Mouse (Mus musculus) T-helper 17 cell (primary cell): Measurements from ENCODE around the gene Dlg5.

ENCODE experiments used
- in situ Hi-C, 2 experiments: fragments of 300-600 bp; cut with MboI, MseI; formaldehyde crosslinking; loops; 1 replicate in 1 of 2; 2 replicates in 1 of 2; pipeline ENCODE4 v1.15.1; 2025; ENCODE audit warnings: high pct_unique_total_duplicates in 2 of 2

Gene Dlg5

DNA sequence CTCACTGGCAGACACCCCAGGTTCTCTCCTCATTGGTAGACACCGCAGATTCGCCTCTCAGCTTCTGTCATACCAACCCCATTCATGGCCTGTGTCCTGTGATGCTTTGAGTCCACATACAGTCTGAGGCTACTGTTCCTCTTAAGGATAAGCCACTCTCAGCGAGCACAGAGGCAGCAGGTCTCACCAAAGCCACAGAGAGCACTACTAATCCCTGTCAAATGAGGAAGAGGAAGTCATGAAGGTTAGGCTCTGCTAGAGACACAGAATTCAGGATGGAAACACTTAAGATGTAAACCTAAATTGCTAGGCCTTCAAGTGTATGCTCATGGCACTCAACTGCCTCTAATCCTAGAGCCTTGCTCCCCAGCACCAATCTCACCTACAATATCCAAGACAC lies 9.8 kb downstream of the Dlg5 start:
- in situ Hi-C loops: loop anchor here in 1 of 2 experiments (10.0 kb wide), 1 partner anchor 1479 kb away; no protein-coding TSS in a partner anchor

DNA sequence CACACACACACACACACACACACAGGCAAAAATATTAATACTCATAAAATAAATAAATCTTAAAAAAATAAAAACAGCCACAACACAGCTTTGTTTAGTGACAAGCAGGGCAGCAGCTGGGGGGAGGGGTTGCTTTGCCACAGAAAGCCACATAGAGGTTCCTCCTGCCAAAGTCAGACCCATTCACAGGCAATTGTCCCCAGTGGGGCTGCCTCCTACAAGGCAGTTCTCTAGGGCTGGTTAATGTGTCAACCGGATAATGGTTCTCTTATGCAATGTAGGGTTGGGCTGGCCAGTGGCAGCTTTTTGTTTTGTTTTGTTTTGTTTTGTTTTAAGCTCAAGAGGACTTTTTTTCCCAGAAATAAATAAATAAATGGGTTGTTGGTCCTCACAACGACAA lies 11.3 kb downstream of the Dlg5 start:
- in situ Hi-C loops: loop anchor here in 1 of 2 experiments (10.0 kb wide), 1 partner anchor 1480 kb away; no protein-coding TSS in a partner anchor

GRCm38 (mm10) chr14:24232641-24233633 lies 12.8 kb downstream of the Dlg5 start:
- in situ Hi-C loops: loop anchor here in 1 of 2 experiments (10.0 kb wide), 1 partner anchor 1482 kb away; no protein-coding TSS in a partner anchor

DNA sequence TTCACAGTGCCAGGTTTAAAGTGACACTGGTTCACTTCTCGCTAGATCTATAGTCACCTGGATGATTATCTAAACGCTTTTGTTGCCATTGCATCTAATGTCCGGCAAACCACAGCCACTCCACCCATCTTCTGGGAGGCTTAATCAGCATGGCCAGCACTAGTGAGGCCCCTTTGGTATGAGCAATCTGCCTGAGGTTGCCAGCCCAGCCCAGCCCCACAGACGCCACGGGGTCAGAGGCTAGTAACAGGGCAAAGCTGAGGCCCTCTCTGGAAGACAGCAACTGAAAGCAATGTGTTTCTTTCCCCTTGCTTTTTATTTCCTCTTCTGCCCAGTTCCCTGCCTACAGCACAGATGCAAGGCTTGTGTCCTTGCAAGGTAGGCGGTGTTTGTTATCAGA lies 17.2 kb downstream of the Dlg5 start:
- in situ Hi-C loops: no loop called here

DNA sequence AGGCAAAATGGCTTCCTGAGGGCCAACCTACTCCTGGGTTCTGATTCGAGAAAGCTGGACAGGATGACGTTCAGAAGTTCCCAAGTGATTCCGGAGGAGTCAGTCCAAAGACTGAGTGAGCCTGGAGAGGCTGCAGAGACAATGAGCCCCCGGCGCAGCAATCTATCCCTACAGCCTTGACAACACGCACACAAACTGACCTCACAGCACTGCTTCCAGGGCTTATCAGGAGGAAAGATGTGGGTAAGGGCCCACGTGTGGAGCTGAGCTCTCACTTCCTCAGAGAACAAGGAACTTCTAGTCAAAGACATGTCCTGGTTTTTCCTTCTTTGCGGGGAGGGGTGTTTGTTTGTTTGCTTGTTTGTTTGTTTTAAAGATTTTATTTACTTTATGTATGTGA lies 18.7 kb downstream of the Dlg5 start:
- in situ Hi-C loops: no loop called here

DNA sequence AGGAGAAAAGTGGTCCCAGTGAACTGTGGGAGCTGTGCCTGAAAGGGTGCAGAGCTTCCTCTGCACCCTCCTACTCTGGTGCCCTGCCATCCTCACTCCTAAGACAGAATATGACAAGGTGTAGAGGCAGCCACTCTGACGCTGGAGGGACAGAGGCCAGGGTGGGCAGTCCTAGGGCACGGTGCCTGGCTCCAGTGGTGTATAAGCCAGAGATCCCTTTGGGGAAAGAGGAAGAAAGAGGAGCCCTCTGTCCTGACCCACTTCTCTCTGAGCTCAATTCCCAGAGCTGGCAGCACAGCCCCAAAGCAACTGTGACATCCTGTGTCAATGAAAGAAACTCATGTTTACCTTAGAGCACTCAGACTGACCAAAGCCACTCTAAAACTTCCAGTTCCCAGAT lies 19.4 kb downstream of the Dlg5 start:
- in situ Hi-C loops: no loop called here

DNA sequence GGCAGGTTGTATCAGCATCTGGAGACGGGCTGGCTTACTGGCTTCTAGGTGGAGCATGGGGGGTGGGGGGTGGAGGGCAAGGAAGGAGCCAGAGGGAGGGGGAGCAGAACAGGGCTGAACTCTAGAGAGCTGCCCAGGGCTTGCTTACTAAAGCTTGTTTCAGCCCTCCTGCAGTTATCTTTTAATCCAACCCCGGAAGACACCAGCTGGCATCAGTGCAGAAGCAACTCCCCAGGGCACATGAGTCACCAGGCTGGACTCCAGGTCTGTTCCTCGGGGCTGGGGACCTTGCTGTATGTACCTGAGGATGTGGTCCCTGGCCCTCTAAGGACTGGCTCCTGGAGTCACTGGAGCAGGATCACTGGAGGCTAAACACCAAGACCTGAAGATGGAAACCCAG lies 23.0 kb downstream of the Dlg5 start:
- in situ Hi-C loops: no loop called here

GRCm38 (mm10) chr14:24222273-24222672 lies 23.4 kb downstream of the Dlg5 start:
- in situ Hi-C loops: no loop called here

- in situ Hi-C loops: loop anchor here in 1 of 2 experiments (10.0 kb wide), 1 partner anchor 1107 kb away; no protein-coding TSS in a partner anchor
Observed at GRCm38 (mm10) chr14:24217362-24217722, 28.4 kb downstream of the Dlg5 start.

DNA sequence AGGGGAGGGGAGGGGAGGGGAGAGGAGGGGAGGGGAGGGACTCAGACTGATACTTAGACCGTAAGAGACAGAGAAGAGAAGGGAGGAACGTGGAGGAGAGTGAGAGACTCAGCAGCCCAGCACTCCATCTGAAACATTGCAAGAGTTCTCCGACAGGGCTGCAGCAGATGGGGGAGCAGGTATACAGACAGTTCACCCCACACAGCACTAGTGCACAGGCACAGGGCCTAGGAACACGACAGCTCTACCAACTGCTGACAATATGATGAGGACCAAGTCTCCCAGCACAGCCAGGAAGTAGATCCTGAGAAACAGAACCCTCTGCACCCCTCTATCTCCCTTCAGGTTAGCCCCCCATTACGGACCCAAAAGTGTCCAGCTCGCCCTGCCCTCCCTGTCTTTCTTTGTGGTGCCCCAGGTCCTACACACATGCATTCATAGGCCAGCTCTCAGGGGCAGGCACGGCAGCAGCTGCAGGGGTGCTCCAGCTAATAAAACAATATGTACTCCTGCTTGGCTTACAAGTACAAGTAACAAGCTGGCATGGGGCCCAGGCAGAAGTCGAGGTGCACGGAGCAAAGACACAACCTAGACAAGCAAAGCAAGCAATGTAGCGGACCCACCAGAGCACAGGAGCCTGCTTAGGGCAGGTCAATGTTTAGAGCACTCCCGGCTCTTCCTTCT lies 28.9 kb downstream of the Dlg5 start:
- in situ Hi-C loops: loop anchor here in 1 of 2 experiments (10.0 kb wide), 1 partner anchor 1108 kb away; no protein-coding TSS in a partner anchor

DNA sequence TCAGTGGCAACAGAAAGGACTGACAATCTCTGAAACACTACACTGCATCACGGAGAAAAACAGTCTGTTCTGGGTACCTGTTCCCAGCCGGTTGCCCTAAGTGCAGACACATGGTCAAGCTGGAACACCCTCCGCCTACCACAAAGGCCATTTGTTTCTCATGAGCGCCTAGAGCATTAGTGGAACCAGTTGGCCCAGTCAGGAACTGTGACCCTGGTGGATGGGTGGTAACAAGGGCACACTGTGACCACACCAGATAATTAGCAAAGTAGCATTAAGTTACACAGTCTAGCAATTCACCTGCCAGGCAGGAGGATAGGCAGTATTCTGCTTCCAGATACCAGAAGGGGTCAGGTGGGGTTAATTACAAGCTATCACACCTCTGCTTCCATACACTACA lies 29.7 kb downstream of the Dlg5 start:
- in situ Hi-C loops: loop anchor here in 1 of 2 experiments (10.0 kb wide), 1 partner anchor 1109 kb away; no protein-coding TSS in a partner anchor

DNA sequence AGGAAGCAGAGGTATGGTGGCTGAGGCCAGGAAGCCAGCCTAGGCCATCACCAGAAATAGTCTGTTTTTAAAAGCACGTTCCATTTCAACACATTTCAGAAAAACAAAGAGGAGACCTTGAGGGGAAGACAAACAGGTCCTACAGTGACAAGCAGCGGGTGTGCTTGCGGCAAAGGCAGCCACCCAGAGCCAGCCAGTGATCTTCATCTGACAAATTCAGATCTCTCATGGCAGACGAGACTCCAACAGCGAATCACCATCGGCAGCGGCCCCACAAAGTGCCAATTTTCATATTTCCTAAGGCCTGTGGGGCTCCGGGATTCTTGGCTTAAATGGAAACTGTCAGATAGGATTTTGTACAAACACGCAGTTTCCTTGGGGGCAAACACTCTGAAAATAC lies 31.3 kb downstream of the Dlg5 start:
- in situ Hi-C loops: loop anchor here in 1 of 2 experiments (10.0 kb wide), 1 partner anchor 1110 kb away; no protein-coding TSS in a partner anchor

DNA sequence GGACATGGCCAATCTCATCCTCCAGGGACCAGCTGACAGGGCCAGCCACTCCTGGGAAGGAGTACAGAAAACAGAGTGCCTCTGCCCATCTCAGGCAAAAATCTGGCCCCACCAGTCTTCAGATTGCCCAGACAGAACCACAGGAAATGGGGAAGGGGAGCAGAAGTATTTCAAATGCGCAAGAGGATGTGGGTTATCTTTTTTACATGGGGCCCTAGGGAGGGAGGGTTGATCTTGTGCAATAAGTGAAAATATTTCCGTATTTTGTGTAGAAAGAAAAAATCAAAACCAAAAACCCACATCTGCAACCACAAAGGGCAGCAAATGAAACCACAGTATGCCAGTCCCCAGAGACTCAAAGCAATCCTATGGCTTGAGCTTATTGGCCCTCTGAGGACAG lies 32.4 kb downstream of the Dlg5 start:
- in situ Hi-C loops: loop anchor here in 1 of 2 experiments (10.0 kb wide), 1 partner anchor 1111 kb away; no protein-coding TSS in a partner anchor

DNA sequence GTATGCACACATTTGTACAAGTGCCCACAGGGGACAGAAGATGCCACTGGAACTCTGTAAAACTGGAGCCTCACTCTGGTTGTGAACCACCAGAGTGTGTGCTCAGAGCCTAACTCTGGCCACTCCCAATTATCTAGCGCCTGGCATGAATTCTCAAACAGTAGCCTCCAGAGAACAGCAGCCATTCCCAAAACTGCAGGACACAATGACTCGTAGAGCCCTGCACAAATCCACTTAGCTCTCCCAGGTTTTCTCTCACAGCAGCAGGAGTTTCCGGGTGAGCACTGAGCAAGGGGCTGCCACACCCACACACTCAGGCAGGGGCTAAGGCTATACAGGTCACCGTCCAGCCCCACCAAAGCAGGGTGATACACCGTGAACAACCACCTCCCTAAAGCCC lies 32.9 kb downstream of the Dlg5 start:
- in situ Hi-C loops: loop anchor here in 1 of 2 experiments (10.0 kb wide), 1 partner anchor 1112 kb away; no protein-coding TSS in a partner anchor

GRCm38 (mm10) chr14:24207360-24207752 lies 38.4 kb downstream of the Dlg5 start:
- in situ Hi-C loops: no loop called here

- in situ Hi-C loops: no loop called here
Observed at GRCm38 (mm10) chr14:24206736-24207359, 38.9 kb downstream of the Dlg5 start.

GRCm38 (mm10) chr14:24206314-24206713 lies 39.4 kb downstream of the Dlg5 start:
- in situ Hi-C loops: no loop called here

DNA sequence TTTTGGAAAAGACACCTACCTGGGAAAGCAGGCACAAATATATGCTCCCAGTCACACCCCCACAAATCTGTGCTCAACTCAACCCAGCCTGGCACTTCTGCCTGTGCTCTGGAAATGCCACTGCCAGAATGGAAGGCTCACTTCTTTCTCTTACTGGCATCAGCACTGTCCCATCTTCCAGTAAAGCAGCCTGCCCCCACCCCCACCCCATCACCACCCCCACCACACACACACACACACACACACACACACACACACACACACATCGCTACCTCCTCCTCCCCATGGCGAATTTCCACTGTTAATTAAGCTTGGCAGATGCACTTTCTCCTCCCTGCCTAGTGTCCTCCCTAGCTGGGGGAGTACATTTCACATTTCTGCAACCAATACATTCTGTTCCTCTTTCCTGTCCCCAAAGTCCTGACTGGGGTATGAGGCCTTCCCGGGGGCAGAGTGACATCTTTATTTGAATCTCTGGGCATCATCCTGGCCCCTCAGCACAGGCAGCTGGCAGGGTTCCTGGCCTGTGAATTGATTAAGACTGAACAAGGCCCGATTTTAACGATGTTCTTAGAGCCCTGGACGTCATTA lies 40.3 kb downstream of the Dlg5 start:
- in situ Hi-C loops: no loop called here

DNA sequence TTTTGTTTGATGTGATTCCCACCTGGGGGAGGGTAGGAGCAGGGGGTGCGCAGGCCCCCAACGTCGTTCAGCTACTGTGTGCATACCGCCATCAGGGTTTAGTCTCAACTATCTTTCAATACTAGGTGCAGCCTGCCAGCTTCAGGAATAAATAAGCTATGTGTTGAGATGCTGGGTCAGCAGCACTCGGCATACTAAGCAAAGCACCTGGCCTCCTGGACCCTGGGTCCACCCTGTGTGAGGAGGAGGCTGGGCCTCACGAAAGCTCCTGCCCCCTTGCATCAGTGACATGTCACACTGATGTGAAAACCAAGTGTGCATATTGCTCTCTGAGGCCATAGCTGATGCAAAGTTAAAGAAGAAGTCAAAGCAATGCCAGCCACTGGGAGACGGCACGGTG lies 42.5 kb downstream of the Dlg5 start:
- in situ Hi-C loops: no loop called here

GRCm38 (mm10) chr14:24200771-24201170 lies 44.9 kb downstream of the Dlg5 start:
- in situ Hi-C loops: no loop called here

GRCm38 (mm10) chr14:24199732-24200131 lies 46.0 kb downstream of the Dlg5 start:
- in situ Hi-C loops: no loop called here
